Mouse (Mus musculus) testis, adult 2 months (tissue): ENCODE results near the gene Arg1.

Source experiments
- CTCF ChIP-seq: fragments of 200-500 bp; IDR thresholded peaks from 2 replicates; pipeline ENCODE4 v1.5.1; 2012; ENCODE audit warnings: low read depth, mild to moderate bottlenecking, inconsistent platforms, low read length, moderate library complexity; ENCODE audit not compliant: control insufficient read depth, insufficient read depth, insufficient replicate concordance
- POLR2A ChIP-seq: fragments of 200-500 bp; IDR thresholded peaks from 2 replicates; pipeline ENCODE4 v1.6.1; 2012; ENCODE audit warnings: low read depth, mild to moderate bottlenecking, inconsistent platforms, low read length, moderate library complexity; ENCODE audit not compliant: control insufficient read depth

DNA sequence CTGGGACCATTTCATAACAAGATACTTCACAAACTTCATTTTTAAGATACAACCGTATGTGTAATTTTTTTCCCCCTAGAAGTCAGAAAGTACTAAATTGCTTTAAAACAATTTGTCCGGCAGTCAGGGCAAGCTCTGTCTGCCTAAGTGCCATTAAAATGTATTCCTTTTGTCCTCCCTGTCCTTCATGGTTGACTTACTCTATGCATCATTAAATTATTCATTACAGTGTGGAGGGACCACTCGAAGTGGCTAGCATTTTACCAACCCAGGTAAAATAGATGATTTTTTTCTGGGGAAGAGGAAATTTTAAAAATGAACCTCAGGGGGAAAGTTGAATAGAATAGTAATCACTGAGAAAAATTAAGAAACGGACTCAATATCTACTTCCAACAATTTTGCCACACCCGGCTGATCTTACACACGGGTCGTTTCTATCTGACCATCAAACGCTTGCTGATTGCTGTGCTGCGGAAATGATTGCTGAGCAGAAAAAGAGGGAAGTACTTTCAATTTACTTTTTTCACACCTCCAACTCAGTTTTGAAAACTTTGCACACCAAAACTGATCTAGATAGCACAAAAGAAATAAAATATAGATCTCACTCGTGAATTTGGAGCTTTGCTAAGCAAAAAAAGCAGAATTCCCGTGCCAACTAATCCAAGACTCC, 46.7 kb upstream of the Arg1 start:
- TF ChIP-seq CTCF = no peak
- TF ChIP-seq POLR2A = no peak
